Mouse (Mus musculus) mouse embryonic stem cell (cell line): Measurements from ENCODE around the gene Hoxb9.

Experiments
- in situ Hi-C, 2 experiments: fragments of 300-500 bp; cut with MboI; formaldehyde crosslinking; loops; 1 replicate in 1 of 2; 3 replicates in 1 of 2; pipeline ENCODE4 v1.14.3; 2019 to 2020; ENCODE audit warnings: low sequenced_read_pairs in 2 of 2, low pct_unique_long_range_greater_than_20kb in 1 of 2, mixed read lengths in 1 of 2; ENCODE audit not compliant: unreplicated experiment in 1 of 2

The Hoxb9 gene

DNA sequence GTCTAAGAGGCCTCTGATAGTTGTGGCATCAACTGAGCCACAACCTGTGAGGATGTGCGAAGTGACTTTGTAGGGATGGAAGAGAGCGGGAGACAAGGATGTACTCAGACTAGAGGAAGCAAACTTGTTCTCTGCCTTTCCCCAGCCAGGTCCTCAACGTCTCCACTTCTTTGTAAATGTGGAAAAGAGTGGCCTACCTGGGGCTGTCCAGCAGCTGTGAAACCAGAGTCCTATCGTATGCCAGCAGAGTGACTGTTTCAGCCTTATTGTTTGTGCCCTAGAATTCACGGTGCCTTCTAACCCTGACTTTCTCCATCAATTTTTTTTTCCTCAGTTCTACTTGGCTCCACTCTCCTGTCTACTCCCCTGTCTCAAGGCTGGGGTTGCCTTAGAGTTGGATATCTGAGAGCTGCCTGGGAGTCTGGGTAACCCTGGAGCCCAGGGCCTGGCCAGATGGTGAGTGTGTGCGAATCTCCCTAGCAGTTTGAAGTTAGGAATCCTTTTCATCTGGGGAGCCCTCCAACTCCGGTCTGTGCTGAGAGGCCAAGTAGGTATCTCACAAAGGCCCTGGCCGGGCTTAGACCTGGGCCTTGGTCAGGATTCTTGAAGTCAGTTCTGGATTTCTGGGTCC, 6.8 kb upstream of the Hoxb9 start:
- in situ Hi-C loops: no loop called here

DNA sequence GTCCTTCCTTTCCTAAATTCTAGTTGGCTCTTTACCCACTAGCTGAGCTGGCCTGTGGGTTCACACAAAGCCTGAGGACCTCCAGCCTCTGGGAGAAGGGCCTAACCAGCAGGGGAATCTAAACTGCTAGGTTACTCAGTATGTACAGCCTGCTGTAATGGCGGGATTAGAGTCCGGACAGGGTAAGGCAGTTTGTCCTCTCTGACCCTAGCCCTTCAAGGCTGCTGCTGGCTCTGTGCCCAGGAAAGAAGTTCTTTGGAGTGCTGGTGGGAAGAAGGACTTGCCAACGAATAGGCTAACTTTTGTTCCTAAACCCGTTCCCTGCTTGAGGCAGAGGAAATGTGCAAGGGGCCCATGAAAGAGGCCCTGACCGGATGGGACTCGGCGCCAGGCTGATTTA, 5.3 kb upstream of the Hoxb9 start:
- in situ Hi-C loops: no loop called here

DNA sequence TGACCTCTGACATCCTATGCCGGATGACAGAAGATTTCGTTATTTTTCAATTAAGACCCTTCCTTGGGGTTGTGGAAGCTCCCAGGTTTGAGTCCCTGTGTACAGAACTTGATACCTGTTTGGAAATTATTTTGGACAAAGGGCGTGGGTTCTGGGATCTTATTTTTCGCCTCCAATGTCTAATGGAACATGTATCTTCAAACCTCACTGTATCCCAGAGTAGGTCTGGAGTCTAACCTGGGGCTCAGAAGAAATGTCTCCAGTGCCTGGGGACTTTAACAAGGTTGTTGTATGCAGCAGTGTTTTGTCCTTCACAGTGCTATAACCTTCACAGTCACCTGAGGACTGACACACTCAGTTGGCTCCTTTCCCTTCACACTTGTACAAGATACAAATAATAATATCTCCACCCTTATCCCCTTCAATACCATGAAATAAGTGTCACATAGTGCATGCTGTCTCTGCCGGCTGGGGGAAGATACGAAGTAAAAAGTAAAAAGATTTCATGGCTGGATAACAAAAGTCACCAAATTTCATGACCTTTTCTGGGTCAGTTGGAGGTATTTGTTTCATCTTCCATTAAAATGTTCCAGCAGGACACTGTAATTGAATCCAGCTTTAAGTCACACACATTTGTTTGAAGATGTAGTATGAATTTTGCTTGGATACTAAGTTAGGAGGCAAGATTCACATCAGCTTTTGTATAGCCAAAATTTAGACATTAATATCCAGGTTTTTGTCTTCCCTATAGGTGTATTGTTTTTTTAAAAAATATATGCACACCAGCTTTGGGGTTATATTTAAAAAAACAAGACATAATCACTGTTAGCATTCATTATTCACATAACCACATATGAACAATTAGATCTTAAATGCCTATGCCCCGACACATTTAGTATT, 4.0 kb upstream of the Hoxb9 start:
- in situ Hi-C loops: no loop called here

DNA sequence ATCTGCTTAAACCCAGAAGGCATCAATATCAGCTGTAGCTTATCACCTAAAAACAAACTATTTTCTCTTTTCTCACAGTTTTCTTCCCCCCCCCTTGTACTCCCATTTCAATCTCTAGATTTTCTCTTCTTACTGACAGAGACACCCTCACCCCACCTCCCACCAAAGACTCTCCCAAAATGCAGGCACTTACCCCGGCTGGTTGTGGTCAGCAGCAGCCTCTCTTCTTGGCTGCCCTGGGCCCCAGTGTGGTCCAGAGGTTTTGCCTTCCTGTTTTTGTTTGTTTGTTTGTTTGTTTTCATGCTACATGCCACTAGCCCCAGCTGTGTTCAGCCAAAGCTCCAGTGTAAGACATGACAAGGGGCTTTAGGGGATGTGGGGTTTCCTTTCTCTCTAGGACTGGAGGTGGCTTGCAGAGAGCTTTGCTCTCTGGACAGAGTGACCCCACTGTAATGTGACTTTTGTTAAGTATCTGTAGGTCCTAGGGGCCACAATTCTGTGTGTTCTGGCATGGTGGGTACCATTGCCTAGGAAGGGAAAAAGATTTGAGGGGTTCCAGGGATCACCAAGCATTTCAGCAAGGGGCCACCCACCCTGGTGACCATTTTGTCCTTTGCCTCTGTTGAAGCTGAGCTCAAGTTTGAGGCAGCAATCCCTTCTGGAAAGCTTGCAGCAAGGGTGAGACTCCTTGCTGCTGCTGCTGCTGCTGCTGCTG, 3.1 kb upstream of the Hoxb9 start:
- in situ Hi-C loops: no loop called here

DNA sequence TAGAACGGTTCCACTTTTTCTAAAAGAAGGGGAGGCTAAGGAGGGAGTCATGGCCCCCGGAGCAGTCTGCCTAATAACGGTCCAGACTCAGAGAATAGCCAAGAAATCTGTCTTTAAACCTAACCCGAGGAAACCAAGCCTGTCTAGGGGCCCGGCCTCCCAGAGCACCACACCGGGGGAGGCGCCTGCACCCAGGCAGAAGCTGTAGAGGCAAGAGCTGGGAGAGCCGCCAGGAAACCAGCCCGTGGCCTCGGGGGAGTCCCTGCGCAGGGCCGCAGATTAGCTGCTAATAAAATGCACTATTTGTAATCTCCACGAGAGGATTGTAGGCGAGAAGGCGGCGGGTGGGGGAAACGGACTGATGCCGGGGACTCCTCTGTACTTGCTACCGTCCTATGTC, 1.4 kb upstream of the Hoxb9 start:
- in situ Hi-C loops: no loop called here

DNA sequence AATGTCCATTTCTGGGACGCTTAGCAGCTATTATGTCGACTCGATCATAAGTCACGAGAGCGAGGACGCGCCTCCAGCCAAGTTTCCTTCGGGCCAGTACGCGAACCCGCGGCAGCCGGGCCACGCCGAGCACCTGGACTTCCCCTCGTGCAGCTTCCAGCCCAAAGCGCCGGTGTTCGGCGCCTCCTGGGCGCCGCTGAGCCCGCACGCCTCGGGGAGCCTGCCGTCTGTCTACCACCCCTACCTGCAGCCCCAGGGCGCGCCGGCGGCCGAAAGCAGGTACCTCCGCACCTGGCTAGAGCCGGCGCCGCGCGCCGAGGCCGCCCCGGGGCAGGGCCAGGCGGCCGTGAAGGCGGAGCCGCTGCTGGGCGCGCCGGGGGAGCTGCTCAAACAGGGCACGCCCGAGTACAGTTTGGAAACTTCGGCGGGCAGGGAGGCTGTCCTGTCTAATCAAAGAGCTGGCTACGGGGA, 319 bp downstream of the Hoxb9 start:
- in situ Hi-C loops: no loop called here

DNA sequence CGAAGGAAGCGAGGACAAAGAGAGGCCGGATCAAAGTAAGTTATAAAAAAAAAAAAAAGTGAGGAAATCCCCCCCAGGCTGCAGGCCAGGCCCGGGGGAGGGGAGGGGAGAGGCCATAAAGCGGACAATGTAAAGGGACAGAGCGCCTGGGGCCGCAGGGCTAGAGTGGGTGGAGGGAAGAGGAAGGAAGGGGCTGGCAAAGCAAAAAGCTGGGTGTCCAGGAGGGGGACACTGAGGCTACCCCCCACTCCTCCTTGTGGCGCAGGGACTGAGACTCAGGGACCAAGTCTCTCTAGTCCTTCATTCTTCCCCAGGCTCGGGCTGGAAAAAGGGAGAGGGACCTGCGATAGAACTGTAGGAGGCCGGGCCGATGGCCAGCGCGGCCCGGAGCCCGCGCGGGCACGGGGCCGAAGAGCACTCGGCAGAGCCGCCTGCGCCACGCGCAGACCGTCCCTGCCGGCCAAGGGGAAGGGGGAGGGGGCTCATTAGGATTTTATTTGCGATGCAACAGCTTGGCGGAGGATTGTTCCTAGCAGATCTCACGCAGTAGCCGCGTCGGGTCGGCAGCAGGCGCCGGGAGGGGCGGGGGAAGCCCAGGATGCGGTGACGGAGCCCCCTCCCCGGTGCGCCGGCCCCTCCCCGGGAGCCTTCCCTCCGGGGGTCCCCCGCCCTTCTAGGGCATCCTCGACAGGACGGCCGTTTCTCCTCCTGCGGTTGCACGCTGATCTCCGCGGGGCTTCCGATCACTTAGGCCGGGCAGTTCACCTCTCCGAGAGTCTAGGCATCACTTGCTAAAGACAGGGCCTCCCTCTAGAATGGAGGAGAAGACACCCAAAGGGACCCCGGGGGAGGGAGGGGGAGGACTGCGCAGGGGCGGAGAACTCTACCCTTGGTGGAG, 1.0 kb downstream of the Hoxb9 start:
- in situ Hi-C loops: no loop called here

DNA sequence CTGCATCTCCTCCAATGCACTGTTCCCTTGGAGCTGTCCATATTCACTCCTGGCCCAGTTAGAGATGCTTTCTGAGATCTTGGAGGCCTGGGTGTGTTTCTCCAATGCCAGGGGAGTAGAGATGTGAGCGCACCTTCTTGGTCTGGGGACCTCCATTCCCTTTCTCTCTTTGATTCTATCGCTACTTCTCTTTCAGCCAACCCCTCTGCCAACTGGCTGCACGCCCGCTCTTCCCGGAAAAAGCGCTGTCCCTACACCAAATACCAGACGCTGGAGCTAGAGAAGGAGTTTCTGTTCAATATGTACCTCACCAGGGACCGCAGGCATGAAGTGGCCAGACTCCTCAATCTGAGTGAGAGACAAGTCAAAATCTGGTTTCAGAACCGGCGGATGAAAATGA, 3.2 kb downstream of the Hoxb9 start:
- in situ Hi-C loops: no loop called here

DNA sequence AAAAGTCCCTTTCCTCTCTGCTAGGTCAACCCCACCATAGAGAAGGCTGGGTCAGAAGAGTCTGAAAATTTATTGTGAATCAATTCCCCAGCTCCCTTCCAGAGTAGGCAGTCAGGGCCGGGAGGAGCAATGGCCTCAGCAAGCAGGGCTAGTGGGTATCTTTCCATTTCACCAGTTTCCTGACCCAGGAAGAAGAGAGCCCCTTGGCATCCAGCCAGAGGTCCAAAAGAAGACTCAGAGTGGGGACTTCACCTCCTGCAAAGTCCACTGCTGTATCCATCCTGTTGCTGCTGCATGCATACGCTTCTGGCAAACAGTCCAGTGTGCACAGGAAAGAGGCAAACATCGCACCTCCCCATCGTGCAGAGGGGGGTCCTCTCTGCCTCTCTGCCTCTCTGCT, 4.6 kb downstream of the Hoxb9 start:
- in situ Hi-C loops: no loop called here

DNA sequence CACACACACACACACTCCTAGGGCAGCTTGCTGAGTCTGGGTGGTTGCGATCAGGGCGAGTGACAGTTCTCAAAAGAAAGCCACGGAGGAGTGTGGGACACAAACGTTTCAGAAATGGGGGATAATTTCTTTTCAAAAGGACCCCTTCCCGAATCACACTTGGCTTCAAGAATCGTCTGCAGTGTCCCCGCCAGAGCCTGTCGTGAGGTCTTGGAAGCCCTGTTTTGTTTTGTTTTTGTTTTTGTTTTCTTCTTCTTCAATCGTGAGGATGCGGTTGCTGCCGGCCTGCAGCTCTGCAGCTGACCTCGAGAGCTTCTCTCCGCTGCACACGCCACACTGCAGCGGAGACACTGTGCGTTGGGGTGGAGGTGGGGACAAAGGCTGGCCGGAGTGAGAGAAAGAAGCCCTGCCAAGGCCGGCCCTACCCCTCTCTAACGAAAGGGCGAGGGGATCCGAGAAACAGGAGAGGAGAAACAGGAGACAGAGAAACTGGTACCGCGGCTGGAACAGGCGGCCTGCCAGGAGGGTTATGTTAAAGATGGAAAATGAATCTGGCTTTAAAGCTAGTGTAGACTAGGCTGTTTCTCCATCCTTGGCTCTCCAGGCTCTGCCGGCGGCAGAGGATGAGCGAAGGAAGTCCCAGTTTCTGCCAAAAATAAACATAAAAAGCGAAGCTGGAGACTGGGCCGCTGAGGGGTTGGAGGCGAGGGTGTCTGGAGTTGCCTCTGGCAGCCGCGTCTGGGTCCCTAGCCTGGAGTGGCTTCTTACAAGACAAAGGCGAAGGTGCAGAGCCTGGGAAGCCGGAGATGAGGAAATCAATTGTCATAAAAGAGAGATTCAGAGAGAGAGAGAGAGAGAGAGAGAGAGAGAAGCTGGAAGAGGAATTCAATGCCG, 6.1 kb downstream of the Hoxb9 start:
- in situ Hi-C loops: no loop called here

DNA sequence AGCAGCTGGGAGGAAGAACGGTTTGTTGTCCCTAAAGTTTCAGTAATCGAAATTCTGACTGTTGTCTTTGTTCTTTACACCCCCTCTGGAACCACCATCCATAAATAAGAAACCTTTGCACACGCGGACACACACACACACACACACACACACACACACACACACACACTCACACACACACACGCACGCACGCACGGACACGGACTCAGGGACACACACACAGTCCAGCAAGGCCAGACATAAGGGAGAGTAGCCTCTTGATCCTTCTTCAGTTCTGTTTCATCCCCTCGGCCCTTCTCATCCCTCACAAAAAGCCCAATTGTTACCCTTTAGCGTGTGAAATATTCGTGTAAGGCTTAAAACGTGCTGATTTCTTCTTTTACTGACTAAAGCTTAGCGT, 7.1 kb downstream of the Hoxb9 start:
- in situ Hi-C loops: no loop called here

DNA sequence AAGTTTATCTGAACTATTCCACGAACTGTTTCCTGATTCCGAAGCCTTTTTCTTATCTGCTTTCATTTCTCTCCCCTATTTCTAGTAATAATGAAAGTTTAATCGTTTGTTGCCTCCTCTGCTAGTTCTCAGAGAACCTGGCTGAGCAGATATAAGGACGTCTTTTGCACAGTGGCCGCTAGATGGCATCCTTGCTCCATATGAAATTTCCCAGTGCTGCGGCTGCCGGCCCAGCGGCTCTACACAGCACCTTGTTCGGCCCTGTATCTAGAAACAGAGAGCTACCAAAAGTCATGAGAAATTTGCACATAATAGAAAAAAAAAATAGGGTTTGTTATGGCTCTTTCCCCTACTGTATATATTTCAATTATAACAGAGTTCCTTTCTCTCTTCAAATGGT, 7.5 kb downstream of the Hoxb9 start:
- in situ Hi-C loops: no loop called here

DNA sequence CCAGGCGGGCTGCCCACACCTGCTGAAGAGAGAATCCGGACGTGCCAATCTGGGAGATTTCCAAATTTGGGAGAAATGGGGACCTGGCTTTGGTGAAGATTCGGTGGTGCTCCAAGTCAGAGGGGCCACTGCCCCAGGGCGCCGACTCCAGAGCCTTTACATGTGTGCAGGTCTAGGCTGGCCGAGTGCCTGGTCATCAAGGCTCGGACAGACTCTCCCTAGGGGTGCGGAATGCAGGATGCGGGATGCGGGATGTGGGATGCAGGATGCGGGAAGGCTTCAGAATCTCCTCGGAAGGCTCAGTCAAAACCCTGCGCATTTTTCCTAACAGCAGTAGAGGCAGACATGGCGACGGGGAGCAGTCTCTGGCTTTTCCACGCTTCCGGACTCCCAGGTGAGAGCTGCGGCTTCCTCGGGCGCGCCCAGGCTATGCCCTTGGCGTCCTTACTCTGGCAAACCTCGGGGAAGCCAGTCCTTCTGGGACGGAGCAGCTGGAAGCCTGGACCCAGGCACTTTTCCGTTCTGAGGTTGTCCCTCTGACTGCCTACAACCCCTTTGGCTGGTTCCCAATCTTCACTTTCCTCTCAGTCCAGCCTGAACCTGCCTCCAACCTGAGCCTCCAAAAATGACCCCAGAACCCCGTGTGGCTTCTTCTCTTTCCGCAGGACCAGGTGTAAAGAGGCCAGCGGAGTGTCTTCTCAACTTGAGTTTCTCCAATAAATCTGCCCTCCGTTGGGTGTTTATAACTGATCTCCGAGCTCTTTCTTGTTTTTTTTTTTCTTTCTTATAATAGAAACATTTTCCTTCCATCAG, 8.4 kb downstream of the Hoxb9 start:
- in situ Hi-C loops: no loop called here

DNA sequence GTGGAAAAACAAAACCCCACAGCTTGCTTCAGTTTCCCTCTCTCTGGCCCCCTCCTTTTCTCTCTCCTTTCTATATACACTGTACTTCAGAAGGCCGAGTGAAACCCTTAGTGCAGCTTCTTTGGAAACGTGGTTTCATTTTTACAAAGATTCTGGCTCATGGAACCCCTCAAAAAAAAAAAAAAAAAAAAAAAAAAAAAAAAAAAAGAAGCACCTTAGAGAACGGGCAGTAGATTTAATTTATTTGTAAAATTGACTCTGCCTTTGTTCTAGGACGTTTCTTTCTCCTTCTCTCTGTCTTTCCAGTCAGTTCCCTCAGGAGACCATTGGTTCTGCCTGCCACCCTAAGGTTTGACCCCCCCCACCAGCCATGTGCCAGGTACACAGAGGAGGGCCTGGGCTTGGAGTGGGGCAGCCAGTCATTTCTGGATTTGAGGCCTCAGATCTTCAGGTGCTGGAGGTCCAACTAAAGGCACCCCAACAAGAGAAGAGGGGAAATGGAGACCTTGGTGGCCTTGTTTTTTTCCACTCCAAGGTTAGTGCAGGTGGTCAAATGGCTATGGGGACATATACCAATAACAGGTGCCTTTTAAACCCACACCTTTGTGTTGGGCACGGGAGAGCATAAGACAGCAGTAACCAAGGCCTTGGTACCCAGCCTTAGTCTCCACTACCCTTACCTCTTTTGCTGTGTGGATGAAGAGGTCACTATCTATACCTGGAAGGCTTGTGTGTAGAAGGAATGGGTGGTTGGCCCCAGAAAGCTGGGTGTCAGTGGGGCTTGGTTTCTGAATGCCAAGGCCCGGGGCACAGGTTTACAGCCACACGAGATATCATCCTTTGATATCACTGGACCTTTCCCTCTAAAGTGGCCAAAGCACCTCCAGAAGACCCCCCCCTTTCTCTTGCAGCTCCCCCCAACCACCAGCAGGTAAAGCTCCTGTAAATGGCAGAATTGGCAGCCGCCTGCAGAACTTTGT, 9.4 kb downstream of the Hoxb9 start:
- in situ Hi-C loops: no loop called here

DNA sequence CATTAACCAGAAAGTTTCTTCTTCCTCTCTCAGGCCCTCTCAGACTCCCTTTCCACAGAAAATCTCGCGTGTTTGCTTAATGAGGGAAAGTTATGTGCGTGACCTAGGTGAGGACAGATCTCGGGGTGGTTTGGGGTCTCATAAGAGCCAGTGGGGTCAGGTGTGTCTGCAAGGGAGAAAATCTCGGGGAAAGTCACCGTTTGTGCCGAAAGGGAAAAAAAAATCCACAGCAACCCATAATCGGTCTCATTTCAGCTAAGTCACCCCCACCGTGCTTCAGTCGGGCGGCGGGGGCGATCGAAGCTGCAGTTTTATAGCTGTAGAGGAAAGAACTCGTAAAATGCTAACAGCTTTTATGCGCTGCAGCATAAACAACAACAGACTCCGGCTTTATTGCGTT, 10.1 kb downstream of the Hoxb9 start:
- in situ Hi-C loops: no loop called here
